Mouse (Mus musculus): Measurements from ENCODE around the gene Nlgn1. TPM values are rescaled to one million over a fixed set of nuclear protein-coding genes. Genes with fewer than 3 reads are reported as not detected.
A peak's percentile ranks its signal among the peaks of the same experiment; 100 is the strongest.

Gene Nlgn1
- polyA plus RNA-seq, 1 experiment from 2014 or later = 1.9 TPM

DNA sequence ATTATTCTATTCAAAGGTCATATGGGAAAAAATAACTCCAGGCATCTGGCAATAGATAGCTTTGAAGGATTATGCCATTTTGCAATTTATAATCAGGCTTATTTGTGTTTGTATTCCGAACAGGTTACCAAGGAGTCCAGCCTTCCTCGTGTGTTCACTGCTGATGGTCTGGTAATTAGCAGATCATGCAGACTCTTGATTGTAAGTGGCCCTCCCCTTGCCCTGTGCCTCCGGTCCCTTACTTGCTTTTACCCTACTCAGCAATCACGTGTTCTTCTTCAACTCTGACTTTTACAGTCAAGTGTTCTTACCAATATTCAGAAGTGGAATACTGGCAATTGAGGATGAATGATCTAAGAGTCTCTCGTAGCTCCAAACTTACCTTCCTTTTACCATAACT is 309.0 kb downstream of the Nlgn1 start:
- ATAC-seq (replicated peaks; ENCODE audit: insufficient number of reproducible peaks, low FRiP score, low TSS enrichment, low read depth) (no peak), DNase-seq (ENCODE audit: low spot score) (no peak)
- H3K27ac ChIP-seq (replicated peaks; ENCODE audit: low read depth, low read length) = no peak overlapping the region
- 69% methylated on average over 5 of the region's 5 CpGs for WGBS
- no peak overlapping the region for H3K9ac ChIP-seq (replicated peaks; ENCODE audit: low read length)
- H3K27me3 ChIP-seq (ENCODE audit: control insufficient read depth, insufficient read depth, low read length) = no peaks in the 10 kb centered on the region
- H3K4me3 ChIP-seq (ENCODE audit: low read depth, low read length) = no peak overlapping the region
- H3K4me2 ChIP-seq (ENCODE audit: low read depth, low read length) = no peak overlapping the region
- H3K4me1 ChIP-seq (ENCODE audit: control insufficient read depth, insufficient read depth, low read length) = no peaks in the 10 kb centered on the region
- H3K9me3 ChIP-seq (replicated peaks; ENCODE audit: control insufficient read depth, low read length) = no peaks in the 10 kb centered on the region
- no peaks in the 10 kb centered on the region for H3K36me3 ChIP-seq (replicated peaks; ENCODE audit: control insufficient read depth, insufficient read depth, low read depth, low read length)

DNA sequence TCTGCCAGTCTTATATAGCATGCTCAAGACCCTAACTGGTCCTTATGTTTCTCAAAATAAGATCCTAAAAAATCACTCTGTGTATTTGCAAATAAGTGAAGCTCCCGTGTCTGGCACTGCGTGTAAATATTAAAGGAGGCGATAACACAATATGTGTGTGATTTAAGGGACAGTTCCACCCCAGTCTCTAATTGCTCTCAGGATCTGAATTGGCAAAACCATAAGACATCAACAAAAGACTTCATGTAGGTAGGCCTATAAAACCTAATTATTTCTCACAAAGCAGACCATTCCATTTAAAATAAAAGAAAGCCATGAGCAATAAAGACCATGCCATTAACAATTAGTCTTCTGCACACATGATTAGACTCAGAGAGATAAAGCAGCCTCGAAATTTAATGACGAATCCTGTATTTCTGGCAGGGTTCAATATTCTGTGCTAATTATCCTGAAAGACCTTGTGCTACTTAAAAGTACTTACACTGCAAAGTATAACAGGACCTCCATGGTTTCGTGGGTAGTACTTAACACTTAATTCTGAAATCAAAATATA is 310.6 kb downstream of the Nlgn1 start:
- no peaks in the 10 kb centered on the region for H3K27me3 ChIP-seq (ENCODE audit: control insufficient read depth, insufficient read depth, low read length)

GRCm38 (mm10) chr3:26011310-26012078 is 320.8 kb downstream of the Nlgn1 start:
- H3K4me3 ChIP-seq (ENCODE audit: low read depth, low read length) = no peak overlapping the region
- no peak overlapping the region for H3K4me2 ChIP-seq (ENCODE audit: low read depth, low read length)
- H3K4me1 ChIP-seq (ENCODE audit: control insufficient read depth, insufficient read depth, low read length) = no peaks in the 10 kb centered on the region
- DNase-seq (ENCODE audit: low spot score) (no peak), ATAC-seq (replicated peaks; ENCODE audit: insufficient number of reproducible peaks, low FRiP score, low TSS enrichment, low read depth) (no peak)
- H3K36me3 ChIP-seq (replicated peaks; ENCODE audit: control insufficient read depth, insufficient read depth, low read depth, low read length) = no peaks in the 10 kb centered on the region
- 60% methylated on average over 4 of the region's 4 CpGs for WGBS
- H3K9me3 ChIP-seq (replicated peaks; ENCODE audit: control insufficient read depth, low read length) = no peaks in the 10 kb centered on the region
- no peaks in the 10 kb centered on the region for H3K27me3 ChIP-seq (ENCODE audit: control insufficient read depth, insufficient read depth, low read length)
- no peak overlapping the region for H3K27ac ChIP-seq (replicated peaks; ENCODE audit: low read depth, low read length)
- H3K9ac ChIP-seq (replicated peaks; ENCODE audit: low read length) = no peak overlapping the region

More for the DNA sequence above, 310.6 kb downstream of the Nlgn1 start:
- WGBS = 85% methylated on average over 6 of the region's 6 CpGs
- no peak overlapping the region for H3K9ac ChIP-seq (replicated peaks; ENCODE audit: low read length)
- H3K4me3 ChIP-seq (ENCODE audit: low read depth, low read length) = no peak overlapping the region
- ATAC-seq (replicated peaks; ENCODE audit: insufficient number of reproducible peaks, low FRiP score, low TSS enrichment, low read depth) = no peak
- H3K4me1 ChIP-seq (ENCODE audit: control insufficient read depth, insufficient read depth, low read length) = no peaks in the 10 kb centered on the region
- DNase-seq (ENCODE audit: low spot score) = no peak
- no peaks in the 10 kb centered on the region for H3K36me3 ChIP-seq (replicated peaks; ENCODE audit: control insufficient read depth, insufficient read depth, low read depth, low read length)
- H3K27ac ChIP-seq (replicated peaks; ENCODE audit: low read depth, low read length) = no peak overlapping the region
- no peaks in the 10 kb centered on the region for H3K9me3 ChIP-seq (replicated peaks; ENCODE audit: control insufficient read depth, low read length)
- no peak overlapping the region for H3K4me2 ChIP-seq (ENCODE audit: low read depth, low read length)

GRCm38 (mm10) chr3:26002863-26003608 is 329.2 kb downstream of the Nlgn1 start:
- H3K9me3 ChIP-seq (replicated peaks; ENCODE audit: control insufficient read depth, low read length) = no peaks in the 10 kb centered on the region
- DNase-seq (ENCODE audit: low spot score) (peak; percentile 12), ATAC-seq (replicated peaks; ENCODE audit: insufficient number of reproducible peaks, low FRiP score, low TSS enrichment, low read depth) (no peak)
- H3K27ac ChIP-seq (replicated peaks; ENCODE audit: low read depth, low read length) = no peak overlapping the region
- H3K9ac ChIP-seq (replicated peaks; ENCODE audit: low read length) = no peak overlapping the region
- H3K27me3 ChIP-seq (ENCODE audit: control insufficient read depth, insufficient read depth, low read length) = no peaks in the 10 kb centered on the region
- no peaks in the 10 kb centered on the region for H3K36me3 ChIP-seq (replicated peaks; ENCODE audit: control insufficient read depth, insufficient read depth, low read depth, low read length)
- H3K4me2 ChIP-seq (ENCODE audit: low read depth, low read length) = no peak overlapping the region
- no peak overlapping the region for H3K4me3 ChIP-seq (ENCODE audit: low read depth, low read length)
- 80% methylated on average over 7 of the region's 7 CpGs for WGBS
- no peaks in the 10 kb centered on the region for H3K4me1 ChIP-seq (ENCODE audit: control insufficient read depth, insufficient read depth, low read length)

- Histone ChIP-seq H3K4me1 (ENCODE audit: control insufficient read depth, insufficient read depth, low read length) (no peaks in the 10 kb centered on the region), H3K27ac (replicated peaks; ENCODE audit: low read depth, low read length) (no peak overlapping the region), H3K4me3 (ENCODE audit: low read depth, low read length) (no peak overlapping the region), H3K9me3 (replicated peaks; ENCODE audit: control insufficient read depth, low read length) (no peaks in the 10 kb centered on the region), H3K36me3 (replicated peaks; ENCODE audit: control insufficient read depth, insufficient read depth, low read depth, low read length) (no peaks in the 10 kb centered on the region), H3K27me3 (ENCODE audit: control insufficient read depth, insufficient read depth, low read length) (no peaks in the 10 kb centered on the region), H3K4me2 (ENCODE audit: low read depth, low read length) (no peak overlapping the region), H3K9ac (replicated peaks; ENCODE audit: low read length) (no peak overlapping the region)
- ATAC-seq (replicated peaks; ENCODE audit: insufficient number of reproducible peaks, low FRiP score, low TSS enrichment, low read depth) (no peak), DNase-seq (ENCODE audit: low spot score) (no peak)
- 40% methylated on average over 2 of the region's 2 CpGs for WGBS
Observed at GRCm38 (mm10) chr3:26002367-26002766, 329.9 kb downstream of the Nlgn1 start.

DNA sequence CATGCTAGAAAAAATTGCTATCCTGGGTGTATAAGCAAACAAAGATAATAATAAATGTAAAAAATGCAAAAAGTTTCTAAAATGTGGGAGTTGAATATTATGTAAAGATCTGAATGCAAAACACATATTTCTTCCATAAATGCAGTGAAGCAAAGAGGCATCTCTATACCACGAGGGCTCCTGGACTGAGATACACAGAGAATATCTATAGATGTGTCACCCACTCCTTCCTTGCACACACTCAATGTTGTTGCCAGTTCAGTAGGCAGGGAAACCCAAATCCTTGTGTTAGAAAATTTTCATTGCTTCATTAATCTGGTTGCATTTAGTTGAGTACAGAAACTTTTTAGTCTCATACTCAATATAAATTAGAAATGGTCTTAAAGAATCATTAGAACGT is 364.7 kb downstream of the Nlgn1 start:
- WGBS = 84% methylated on average over 2 of the region's 2 CpGs
- Histone ChIP-seq H3K4me3 (ENCODE audit: low read depth, low read length) (no peak overlapping the region), H3K4me2 (ENCODE audit: low read depth, low read length) (no peak overlapping the region), H3K9ac (replicated peaks; ENCODE audit: low read length) (no peak overlapping the region), H3K9me3 (replicated peaks; ENCODE audit: control insufficient read depth, low read length) (no peaks in the 10 kb centered on the region), H3K27me3 (ENCODE audit: control insufficient read depth, insufficient read depth, low read length) (no peaks in the 10 kb centered on the region), H3K4me1 (ENCODE audit: control insufficient read depth, insufficient read depth, low read length) (no peaks in the 10 kb centered on the region), H3K36me3 (replicated peaks; ENCODE audit: control insufficient read depth, insufficient read depth, low read depth, low read length) (no peaks in the 10 kb centered on the region), H3K27ac (replicated peaks; ENCODE audit: low read depth, low read length) (no peak overlapping the region)
- DNase-seq (ENCODE audit: low spot score) (no peak), ATAC-seq (replicated peaks; ENCODE audit: insufficient number of reproducible peaks, low FRiP score, low TSS enrichment, low read depth) (no peak)

GRCm38 (mm10) chr3:25964237-25964636 is 368.0 kb downstream of the Nlgn1 start:
- WGBS = 89% methylated on average over 3 of the region's 3 CpGs
- Histone ChIP-seq H3K9ac (replicated peaks; ENCODE audit: low read length) (no peak overlapping the region), H3K9me3 (replicated peaks; ENCODE audit: control insufficient read depth, low read length) (no peaks in the 10 kb centered on the region), H3K36me3 (replicated peaks; ENCODE audit: control insufficient read depth, insufficient read depth, low read depth, low read length) (no peaks in the 10 kb centered on the region), H3K4me3 (ENCODE audit: low read depth, low read length) (no peak overlapping the region), H3K4me1 (ENCODE audit: control insufficient read depth, insufficient read depth, low read length) (no peaks in the 10 kb centered on the region), H3K4me2 (ENCODE audit: low read depth, low read length) (no peak overlapping the region), H3K27ac (replicated peaks; ENCODE audit: low read depth, low read length) (no peak overlapping the region), H3K27me3 (ENCODE audit: control insufficient read depth, insufficient read depth, low read length) (no peaks in the 10 kb centered on the region)
- ATAC-seq (replicated peaks; ENCODE audit: insufficient number of reproducible peaks, low FRiP score, low TSS enrichment, low read depth) (no peak), DNase-seq (ENCODE audit: low spot score) (no peak)

DNA sequence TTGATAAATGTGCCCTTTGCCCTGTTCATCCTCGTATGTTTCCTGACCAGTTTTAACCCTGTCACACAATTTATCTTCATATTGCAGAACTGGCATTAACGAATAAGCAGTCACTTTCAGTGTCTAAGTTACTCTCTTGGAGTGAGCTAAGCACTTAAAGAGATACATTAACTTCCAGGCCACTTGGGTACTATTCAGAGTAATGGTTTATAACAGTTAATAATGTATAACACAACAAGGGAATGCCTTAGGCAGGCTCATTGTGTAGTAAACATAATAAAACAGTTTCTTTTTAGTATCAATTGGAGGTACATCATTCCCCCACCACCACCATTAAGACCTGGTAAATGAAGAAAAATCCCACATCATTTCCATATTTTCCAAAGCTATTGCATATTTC is 368.7 kb downstream of the Nlgn1 start:
- no peaks in the 10 kb centered on the region for H3K27me3 ChIP-seq (ENCODE audit: control insufficient read depth, insufficient read depth, low read length)
- ATAC-seq (replicated peaks; ENCODE audit: insufficient number of reproducible peaks, low FRiP score, low TSS enrichment, low read depth) (no peak), DNase-seq (ENCODE audit: low spot score) (no peak)
- H3K4me1 ChIP-seq (ENCODE audit: control insufficient read depth, insufficient read depth, low read length) = no peaks in the 10 kb centered on the region
- no peaks in the 10 kb centered on the region for H3K9me3 ChIP-seq (replicated peaks; ENCODE audit: control insufficient read depth, low read length)
- WGBS = 80% methylated on average over 2 of the region's 2 CpGs
- H3K27ac ChIP-seq (replicated peaks; ENCODE audit: low read depth, low read length) = no peak overlapping the region
- H3K36me3 ChIP-seq (replicated peaks; ENCODE audit: control insufficient read depth, insufficient read depth, low read depth, low read length) = no peaks in the 10 kb centered on the region
- no peak overlapping the region for H3K4me3 ChIP-seq (ENCODE audit: low read depth, low read length)
- no peak overlapping the region for H3K9ac ChIP-seq (replicated peaks; ENCODE audit: low read length)
- no peak overlapping the region for H3K4me2 ChIP-seq (ENCODE audit: low read depth, low read length)

All from embryonic facial prominence, embryonic 11.5 days (tissue).